Mouse (Mus musculus): ENCODE data around the gene Gm5105. TPM values are rescaled to one million over a fixed set of nuclear protein-coding genes. Genes with fewer than 3 reads are reported as not detected.

Gene Gm5105
- polyA plus RNA-seq, 1 experiment = not detected

GRCm38 (mm10) chr3:138043316-138043715 lies 23.9 kb downstream of the Gm5105 start:
- Histone ChIP-seq H3K36me3 (ENCODE audit: control insufficient read depth, insufficient read depth, low read length, poor library complexity, severe bottlenecking) (no peaks in the 10 kb centered on the region), H3K9ac (ENCODE audit: low read depth, poor library complexity, severe bottlenecking) (no peak overlapping the region), H3K27ac (ENCODE audit: insufficient read depth, low read length) (no peak overlapping the region), H3K9me3 (replicated peaks; ENCODE audit: control insufficient read depth, insufficient read depth, low read length, poor library complexity, severe bottlenecking) (no peaks in the 10 kb centered on the region), H3K4me3 (ENCODE audit: low read depth, low read length) (no peak overlapping the region), H3K27me3 (ENCODE audit: control insufficient read depth, insufficient read depth, low read length, poor library complexity, severe bottlenecking) (no peaks in the 10 kb centered on the region; the same call in 1 of the 2 replicates), H3K4me1 (ENCODE audit: control insufficient read depth, insufficient read depth, low read length) (peaks cover 6% of the 10 kb centered on the region)
- TF ChIP-seq POLR2A (IDR thresholded peaks at IDR 0.05; ENCODE audit: insufficient read depth, low read length) (no peak), CTCF (IDR thresholded peaks at IDR 0.05; ENCODE audit: low read depth, low read length) (no peak), EP300 (IDR thresholded peaks at IDR 0.05; ENCODE audit: insufficient read depth, low read depth, low read length) (no peak)

DNA sequence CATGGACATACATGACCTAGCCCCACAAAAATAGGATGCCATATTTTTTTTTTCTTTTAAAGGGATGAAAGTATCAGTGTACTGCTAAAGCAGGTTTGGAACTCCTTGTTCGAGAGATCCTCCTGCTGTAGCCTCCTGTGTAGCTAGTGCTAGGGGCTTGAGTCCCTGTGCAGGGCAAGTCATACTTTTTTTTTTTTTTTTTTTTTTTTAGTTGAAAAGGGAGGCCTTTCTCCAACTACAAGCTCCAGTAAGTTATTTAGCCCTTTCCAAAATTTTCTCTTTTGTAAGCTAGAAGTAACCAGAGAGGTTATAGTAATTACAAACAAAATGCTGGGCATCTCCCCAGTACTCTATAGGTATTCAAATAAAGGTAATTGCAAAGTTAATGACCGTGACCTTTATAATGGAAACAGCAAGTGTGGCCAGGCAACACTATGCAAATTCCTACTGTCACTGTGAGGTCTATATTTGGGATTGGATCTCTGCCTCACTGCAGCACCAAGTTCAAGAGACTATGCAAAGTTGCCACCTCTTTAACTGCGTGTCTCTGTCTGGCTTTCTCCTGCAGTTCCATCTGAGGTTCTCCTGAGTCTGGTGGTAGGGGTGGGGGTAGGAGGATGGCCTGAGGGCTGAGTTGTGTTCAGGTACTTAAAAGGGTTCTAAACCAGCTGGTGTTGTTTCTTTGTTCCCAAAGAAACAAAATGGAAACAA lies 25.4 kb downstream of the Gm5105 start:
- Histone ChIP-seq H3K27ac (ENCODE audit: insufficient read depth, low read length) (no peak overlapping the region), H3K4me3 (ENCODE audit: low read depth, low read length) (no peak overlapping the region), H3K36me3 (ENCODE audit: control insufficient read depth, insufficient read depth, low read length, poor library complexity, severe bottlenecking) (no peaks in the 10 kb centered on the region), H3K9ac (ENCODE audit: low read depth, poor library complexity, severe bottlenecking) (no peak overlapping the region), H3K27me3 (ENCODE audit: control insufficient read depth, insufficient read depth, low read length, poor library complexity, severe bottlenecking) (no peaks in the 10 kb centered on the region; the same call in 1 of the 2 replicates), H3K4me1 (ENCODE audit: control insufficient read depth, insufficient read depth, low read length) (peaks cover 6% of the 10 kb centered on the region), H3K9me3 (replicated peaks; ENCODE audit: control insufficient read depth, insufficient read depth, low read length, poor library complexity, severe bottlenecking) (no peaks in the 10 kb centered on the region)
- TF ChIP-seq CTCF (IDR thresholded peaks at IDR 0.05; ENCODE audit: low read depth, low read length) = no peak
- TF ChIP-seq EP300 (IDR thresholded peaks at IDR 0.05; ENCODE audit: insufficient read depth, low read depth, low read length) = peak; percentile 71; the same call in 1 of the 2 replicates
- no peak for TF ChIP-seq POLR2A (IDR thresholded peaks at IDR 0.05; ENCODE audit: insufficient read depth, low read length)

DNA sequence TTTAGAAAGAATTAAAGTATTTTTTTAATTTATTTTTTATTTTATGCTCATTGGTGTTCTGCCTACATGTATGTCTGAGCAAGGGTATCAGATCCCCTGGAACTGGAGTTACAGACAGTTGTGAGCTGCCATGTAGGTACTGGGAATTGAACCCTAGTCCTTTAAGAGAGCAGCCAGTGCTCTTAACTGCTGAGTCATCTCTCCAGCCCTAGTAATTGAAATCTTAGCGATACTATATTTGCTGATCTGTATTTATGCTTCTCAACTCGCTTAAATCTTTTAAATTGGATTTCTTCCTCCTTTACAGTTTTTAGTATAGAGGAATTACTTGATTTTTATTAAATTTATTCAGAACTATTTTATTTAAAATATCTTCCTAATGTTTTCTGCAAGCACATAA lies 26.2 kb downstream of the Gm5105 start:
- no peak overlapping the region for H3K4me3 ChIP-seq (ENCODE audit: low read depth, low read length)
- no peaks in the 10 kb centered on the region for H3K9me3 ChIP-seq (replicated peaks; ENCODE audit: control insufficient read depth, insufficient read depth, low read length, poor library complexity, severe bottlenecking)
- H3K9ac ChIP-seq (ENCODE audit: low read depth, poor library complexity, severe bottlenecking) = no peak overlapping the region
- no peaks in the 10 kb centered on the region; the same call in 1 of the 2 replicates for H3K27me3 ChIP-seq (ENCODE audit: control insufficient read depth, insufficient read depth, low read length, poor library complexity, severe bottlenecking)
- no peak overlapping the region for H3K27ac ChIP-seq (ENCODE audit: insufficient read depth, low read length)
- H3K4me1 ChIP-seq (ENCODE audit: control insufficient read depth, insufficient read depth, low read length) = peaks cover 6% of the 10 kb centered on the region
- no peak for TF ChIP-seq CTCF (IDR thresholded peaks at IDR 0.05; ENCODE audit: low read depth, low read length)
- no peak for TF ChIP-seq POLR2A (IDR thresholded peaks at IDR 0.05; ENCODE audit: insufficient read depth, low read length)
- TF ChIP-seq EP300 (IDR thresholded peaks at IDR 0.05; ENCODE audit: insufficient read depth, low read depth, low read length) = no peak
- no peaks in the 10 kb centered on the region for H3K36me3 ChIP-seq (ENCODE audit: control insufficient read depth, insufficient read depth, low read length, poor library complexity, severe bottlenecking)

DNA sequence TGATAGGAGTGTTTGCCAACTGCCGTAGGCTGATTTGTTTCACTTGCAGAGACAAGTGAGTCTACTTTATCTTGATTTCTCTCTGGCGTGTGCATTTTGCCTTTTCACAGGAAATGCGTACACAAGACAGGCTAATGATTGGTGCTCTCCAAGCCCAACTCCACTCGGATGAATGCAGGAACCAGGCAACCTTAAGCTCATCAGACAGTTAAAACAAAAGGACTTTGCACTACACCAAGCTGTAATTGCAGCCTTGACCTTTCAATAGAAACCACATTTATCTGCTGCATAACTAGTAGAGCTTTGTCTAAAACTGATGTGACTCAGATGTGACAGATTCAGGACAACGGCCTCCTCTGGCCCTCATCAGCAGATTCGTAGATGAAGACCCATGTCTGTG lies 33.2 kb downstream of the Gm5105 start:
- Histone ChIP-seq H3K4me1 (ENCODE audit: control insufficient read depth, insufficient read depth, low read length) (no peaks in the 10 kb centered on the region), H3K4me3 (ENCODE audit: low read depth, low read length) (no peak overlapping the region), H3K36me3 (ENCODE audit: control insufficient read depth, insufficient read depth, low read length, poor library complexity, severe bottlenecking) (no peaks in the 10 kb centered on the region), H3K27ac (ENCODE audit: insufficient read depth, low read length) (no peak overlapping the region), H3K9ac (ENCODE audit: low read depth, poor library complexity, severe bottlenecking) (no peak overlapping the region), H3K9me3 (replicated peaks; ENCODE audit: control insufficient read depth, insufficient read depth, low read length, poor library complexity, severe bottlenecking) (no peaks in the 10 kb centered on the region), H3K27me3 (ENCODE audit: control insufficient read depth, insufficient read depth, low read length, poor library complexity, severe bottlenecking) (no peaks in the 10 kb centered on the region)
- TF ChIP-seq POLR2A (IDR thresholded peaks at IDR 0.05; ENCODE audit: insufficient read depth, low read length) (no peak), CTCF (IDR thresholded peaks at IDR 0.05; ENCODE audit: low read depth, low read length) (no peak)

DNA sequence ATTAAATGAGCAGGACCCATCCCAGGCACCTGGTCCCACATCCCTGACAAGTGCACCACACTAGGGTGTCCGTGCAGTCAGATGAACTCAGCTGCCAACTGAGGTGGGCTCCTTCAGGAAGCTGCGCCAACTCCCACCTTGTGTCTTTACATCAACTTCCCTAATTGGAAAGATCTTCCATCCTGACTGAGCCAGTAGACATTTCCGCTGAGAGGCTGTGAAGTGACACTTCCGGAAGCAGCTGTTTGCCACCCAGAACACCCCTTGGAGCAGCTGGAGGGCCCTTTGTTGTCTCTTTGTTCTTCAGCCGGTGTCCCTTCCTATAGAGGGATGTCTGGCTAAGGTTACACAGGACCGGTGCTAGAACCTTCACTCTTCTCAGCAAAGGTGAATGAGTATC lies 36.6 kb downstream of the Gm5105 start:
- no peaks in the 10 kb centered on the region for H3K4me1 ChIP-seq (ENCODE audit: control insufficient read depth, insufficient read depth, low read length)
- no peak overlapping the region for H3K9ac ChIP-seq (ENCODE audit: low read depth, poor library complexity, severe bottlenecking)
- no peaks in the 10 kb centered on the region for H3K9me3 ChIP-seq (replicated peaks; ENCODE audit: control insufficient read depth, insufficient read depth, low read length, poor library complexity, severe bottlenecking)
- H3K36me3 ChIP-seq (ENCODE audit: control insufficient read depth, insufficient read depth, low read length, poor library complexity, severe bottlenecking) = no peaks in the 10 kb centered on the region
- H3K27me3 ChIP-seq (ENCODE audit: control insufficient read depth, insufficient read depth, low read length, poor library complexity, severe bottlenecking) = no peaks in the 10 kb centered on the region
- no peak for TF ChIP-seq EP300 (IDR thresholded peaks at IDR 0.05; ENCODE audit: insufficient read depth, low read depth, low read length)
- no peak for TF ChIP-seq POLR2A (IDR thresholded peaks at IDR 0.05; ENCODE audit: insufficient read depth, low read length)
- TF ChIP-seq CTCF (IDR thresholded peaks at IDR 0.05; ENCODE audit: low read depth, low read length) = no peak
- no peak overlapping the region for H3K27ac ChIP-seq (ENCODE audit: insufficient read depth, low read length)
- no peak overlapping the region for H3K4me3 ChIP-seq (ENCODE audit: low read depth, low read length)

DNA sequence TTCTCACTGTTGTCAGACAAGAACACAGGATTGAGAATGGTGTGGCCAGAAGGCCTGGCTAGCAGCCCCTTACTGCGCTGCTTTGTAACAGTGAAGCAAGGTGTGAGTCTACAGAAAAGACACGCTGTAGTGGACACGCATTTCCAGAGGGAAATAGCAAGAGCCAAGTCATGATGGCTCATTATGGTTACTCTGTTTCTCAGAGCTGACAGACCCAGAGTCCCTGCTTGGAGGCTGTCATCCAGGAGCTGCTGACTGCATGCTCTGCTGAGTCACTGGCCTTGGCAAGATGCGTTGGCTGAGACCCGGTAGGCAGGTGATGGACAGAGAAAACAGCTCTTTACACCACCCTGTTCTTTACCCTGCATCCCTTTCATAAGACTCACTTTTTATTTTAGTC lies 37.8 kb downstream of the Gm5105 start:
- TF ChIP-seq EP300 (IDR thresholded peaks at IDR 0.05; ENCODE audit: insufficient read depth, low read depth, low read length) (no peak), POLR2A (IDR thresholded peaks at IDR 0.05; ENCODE audit: insufficient read depth, low read length) (no peak), CTCF (IDR thresholded peaks at IDR 0.05; ENCODE audit: low read depth, low read length) (no peak)
- no peak overlapping the region for H3K27ac ChIP-seq (ENCODE audit: insufficient read depth, low read length)

More for the DNA sequence above, 37.8 kb downstream of the Gm5105 start:
- Histone ChIP-seq H3K27me3 (ENCODE audit: control insufficient read depth, insufficient read depth, low read length, poor library complexity, severe bottlenecking) (no peaks in the 10 kb centered on the region), H3K4me3 (ENCODE audit: low read depth, low read length) (no peak overlapping the region), H3K9me3 (replicated peaks; ENCODE audit: control insufficient read depth, insufficient read depth, low read length, poor library complexity, severe bottlenecking) (no peaks in the 10 kb centered on the region), H3K4me1 (ENCODE audit: control insufficient read depth, insufficient read depth, low read length) (no peaks in the 10 kb centered on the region), H3K9ac (ENCODE audit: low read depth, poor library complexity, severe bottlenecking) (no peak overlapping the region), H3K36me3 (ENCODE audit: control insufficient read depth, insufficient read depth, low read length, poor library complexity, severe bottlenecking) (no peaks in the 10 kb centered on the region)
